Mouse (Mus musculus) layer of hippocampus, adult 11-12 months (tissue): ENCODE data around the gene Bcl7a.

Experiments used
- DNase-seq: peaks from one replicate; pipeline ENCODE4 v3.0.0; 2022; ENCODE audit warnings: low spot score

The Bcl7a gene

GRCm38 (mm10) chr5:123343707-123344627 is at the start of gene Bcl7a:
Bcl7a (plus strand) TSS chr5:123343834.
- DNase-seq, result peak; percentile 95

GRCm38 (mm10) chr5:123294653-123295052 is 49.0 kb upstream of the Bcl7a start:
- no peak for DNase-seq

GRCm38 (mm10) chr5:123296224-123296806 is 47.3 kb upstream of the Bcl7a start:
- DNase-seq, result no peak

- no peak for DNase-seq
Measured at GRCm38 (mm10) chr5:123296972-123297754, 46.5 kb upstream of the Bcl7a start.

- no peak for DNase-seq
Measured at GRCm38 (mm10) chr5:123297830-123298229, 45.8 kb upstream of the Bcl7a start.

- no peak for DNase-seq
Measured at GRCm38 (mm10) chr5:123298526-123298925, 45.1 kb upstream of the Bcl7a start.

GRCm38 (mm10) chr5:123300496-123301034 is 43.1 kb upstream of the Bcl7a start:
- DNase-seq, result no peak

- DNase-seq, result no peak
Measured at GRCm38 (mm10) chr5:123301780-123302521, 41.7 kb upstream of the Bcl7a start.

GRCm38 (mm10) chr5:123307630-123308282 is 35.9 kb upstream of the Bcl7a start:
- DNase-seq, result no peak

- no peak for DNase-seq
Measured at GRCm38 (mm10) chr5:123309816-123310215, 33.8 kb upstream of the Bcl7a start.

GRCm38 (mm10) chr5:123310221-123310620 is 33.4 kb upstream of the Bcl7a start:
- DNase-seq, result no peak

- DNase-seq, result no peak
Measured at GRCm38 (mm10) chr5:123313058-123313630, 30.5 kb upstream of the Bcl7a start.

- no peak for DNase-seq
Measured at GRCm38 (mm10) chr5:123313851-123314380, 29.7 kb upstream of the Bcl7a start.

GRCm38 (mm10) chr5:123315219-123315866 is 28.3 kb upstream of the Bcl7a start:
- no peak for DNase-seq

- no peak for DNase-seq
Measured at GRCm38 (mm10) chr5:123317992-123318391, 25.6 kb upstream of the Bcl7a start.

GRCm38 (mm10) chr5:123320136-123320535 is 23.5 kb upstream of the Bcl7a start:
- no peak for DNase-seq

GRCm38 (mm10) chr5:123324242-123324641 is 19.4 kb upstream of the Bcl7a start:
- no peak for DNase-seq

GRCm38 (mm10) chr5:123326006-123326750 is 17.5 kb upstream of the Bcl7a start:
- DNase-seq, result no peak

- no peak for DNase-seq
Measured at GRCm38 (mm10) chr5:123326751-123327148, 16.9 kb upstream of the Bcl7a start.
